ENCODE assay signal across 9 mouse cellular contexts in the genomic region with DNA sequence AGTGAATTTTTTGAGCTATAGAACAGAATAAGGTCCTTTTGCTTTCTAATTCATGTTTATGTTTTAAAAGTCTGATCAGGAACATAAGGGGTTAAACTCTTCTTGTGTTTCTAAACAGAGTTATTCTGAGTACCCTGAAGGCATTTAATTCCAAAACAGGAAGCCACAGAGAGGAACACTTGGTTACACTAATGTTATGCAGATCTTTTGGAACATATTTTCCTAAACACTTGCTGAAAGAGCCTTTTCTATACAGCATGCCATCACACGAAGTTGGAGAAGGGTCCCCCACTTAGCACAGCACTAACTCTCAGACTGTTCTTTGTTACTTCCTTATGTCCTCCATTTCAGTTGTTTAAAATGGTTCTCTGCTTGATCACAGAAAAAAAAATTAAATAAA.
DNase-seq lines count a peak whose midpoint lies in the region; ATAC-seq lines count a peak whose summit lies in the region.
"Had no signal": no experiment of that assay in that cellular context is flagged by ENCODE, and none has a peak within 500 bp of the region (broad histone marks: within the 10 kb centered on the region; RNA-seq: fewer than 3 reads in every experiment).

No protein-coding gene starts in this region.

- H3K9ac ChIP-seq in lung, embryonic 15.5 days, result no peak overlapping the region
- no peak overlapping the region for H3K9ac ChIP-seq in hindbrain, embryonic 13.5 days
- H3K9ac ChIP-seq: heart, embryonic 13.5 days had no signal

- H3K9me3 ChIP-seq in lung, embryonic 15.5 days, result no peaks in the 10 kb centered on the region
- H3K9me3 ChIP-seq in hindbrain, embryonic 13.5 days, result no peaks in the 10 kb centered on the region
- H3K9me3 ChIP-seq: heart, embryonic 13.5 days had no signal

- peaks cover 13% of the 10 kb centered on the region; the same call in 1 of the 2 replicates for H3K4me1 ChIP-seq in lung, embryonic 15.5 days
- H3K4me1 ChIP-seq in hindbrain, embryonic 13.5 days (replicated peaks), result peaks cover 11% of the 10 kb centered on the region

- H3K4me3 ChIP-seq in lung, embryonic 15.5 days, result no peak overlapping the region
- no peak overlapping the region for H3K4me3 ChIP-seq in hindbrain, embryonic 13.5 days
- H3K4me3 ChIP-seq: heart, embryonic 13.5 days had no signal

- H3K4me2 ChIP-seq in lung, embryonic 15.5 days, result no peak overlapping the region
- no peak overlapping the region for H3K4me2 ChIP-seq in hindbrain, embryonic 13.5 days
- H3K4me2 ChIP-seq: heart, embryonic 13.5 days had no signal

- no peaks in the 10 kb centered on the region for H3K27me3 ChIP-seq in lung, embryonic 15.5 days
- no peaks in the 10 kb centered on the region for H3K27me3 ChIP-seq in hindbrain, embryonic 13.5 days
- H3K27me3 ChIP-seq: heart, embryonic 13.5 days had no signal

- WGBS in lung, embryonic 15.5 days, result 6% methylated on average over 1 of the region's 1 CpGs
- 21% methylated on average over 1 of the region's 1 CpGs for WGBS in hindbrain, embryonic 13.5 days

- no peaks in the 10 kb centered on the region for H3K36me3 ChIP-seq in lung, embryonic 15.5 days
- H3K36me3 ChIP-seq in hindbrain, embryonic 13.5 days, result no peaks in the 10 kb centered on the region
- H3K36me3 ChIP-seq: heart, embryonic 13.5 days had no signal

- peak; percentile 68; the same call in 1 of the 2 replicates for ATAC-seq in lung, embryonic 15.5 days (ENCODE audit: borderline replicate concordance, extremely low read depth, low FRiP score, low TSS enrichment)
- ATAC-seq in hindbrain, embryonic 13.5 days (ENCODE audit: low FRiP score), result peak; percentile 65; the same call in 1 of the 2 replicates

- DNase-seq in lung, postnatal 10 days, result no peak
- peak; percentile 30 for DNase-seq in c-Kit-positive CD71-negative TER-119-negative erythroid progenitor cells, embryonic 14.5 days (ENCODE audit: low read depth)
- DNase-seq in naive thymus-derived CD4-positive, alpha-beta T cell, adult 2 months (ENCODE audit: low read depth), result peak; percentile 69
- DNase-seq in layer of hippocampus, postnatal 36 days, result no peak
- no peak for DNase-seq in adrenal gland, adult 2 months
- no peak for DNase-seq in cerebellum, postnatal 14 days

- peak overlapping the region; percentile 63 for H3K27ac ChIP-seq in lung, embryonic 15.5 days
- H3K27ac ChIP-seq in hindbrain, embryonic 13.5 days, result no peak overlapping the region
- H3K27ac ChIP-seq: heart, embryonic 13.5 days had no signal

Comparison
In these comparisons a context has a peak if more than half of its experiments do, and no peak if none do; other contexts are left out.
1. DNase-seq: peak in c-Kit-positive CD71-negative TER-119-negative erythroid progenitor cells, embryonic 14.5 days (single experiment) and naive thymus-derived CD4-positive, alpha-beta T cell, adult 2 months (single experiment); none in lung, postnatal 10 days (single experiment), layer of hippocampus, postnatal 36 days (0 of 2), adrenal gland, adult 2 months (single experiment) and cerebellum, postnatal 14 days (0 of 2).